Mouse (Mus musculus) layer of hippocampus, adult 18-20 months (tissue): ENCODE data around the gene Galntl5. TPM values are rescaled to one million over a fixed set of nuclear protein-coding genes. Genes with fewer than 3 reads are reported as not detected.

Source experiments
- microRNA-seq, 2 experiments: library from miRNA; unstranded; fragments of <30 nt; microRNA quantifications; one replicate each; pipeline ENCODE4 v1.2.0; 2021
- total RNA-seq, 2 experiments: library from RNA; stranded (reverse); gene quantifications; 2 replicates each; pipeline ENCODE4 v1.2.3; 2021

Galntl5 gene
- total RNA-seq, 2 experiments from 2014 or later: not detected

Small RNAs within 50 kb of the gene (microRNA-seq; reads per million reads assigned to microRNA genes)
- 0 reads per million in 2 experiments for gene Gm26051

Other genes with a start within 250 kb of the Galntl5 start
- 100 to 1,000 TPM; 167 to 174 TPM for gene Prkag2, start 80.8 kb upstream of the Galntl5 start, total RNA-seq
- 10 to 100 TPM; 40.6 to 41.9 TPM for gene Galnt11, start 40.4 kb downstream of the Galntl5 start, total RNA-seq
- not detected for gene E130116L18Rik, start 41.7 kb downstream of the Galntl5 start, total RNA-seq